Mouse (Mus musculus) liver, postnatal 0 days (tissue): ENCODE measurements around the gene Olfr91. TPM values are rescaled to one million over a fixed set of nuclear protein-coding genes. Genes with fewer than 3 reads are reported as not detected.
"Not testable (repeated sequence)": the region's sequence is repeated elsewhere in the genome, so short reads cannot be mapped to it uniquely, and the experiment has no call there.

ENCODE experiments used
- ATAC-seq: fragments of 200-750 bp; cut with Nextera tagmentation; 2 replicates; pipeline ENCODE4 v1.8.0; 2017; ENCODE audit warnings: mild to moderate bottlenecking, moderate library complexity
- DNase-seq: peaks from one replicate; pipeline ENCODE4 v3.0.0-alpha.2; 2016
- H3K27ac ChIP-seq: fragments of 300-500 bp; sonication (generic); 2 replicates; pipeline ENCODE4 v1.5.1; 2014; ENCODE audit warnings: antibody characterized with exemption, moderate library complexity, mild to moderate bottlenecking, low read depth
- H3K27me3 ChIP-seq: fragments of 300-500 bp; sonication (generic); 2 replicates; pipeline ENCODE4 v1.6.1; 2014; ENCODE audit warnings: low read length, control low read depth, mixed read lengths; ENCODE audit not compliant: insufficient read depth
- H3K36me3 ChIP-seq: fragments of 300-500 bp; sonication (generic); replicated peaks from 2 replicates; pipeline ENCODE4 v1.6.1; 2014; ENCODE audit warnings: mild to moderate bottlenecking, control low read depth, low read length, moderate library complexity, mixed read lengths; ENCODE audit not compliant: insufficient read depth
- H3K4me1 ChIP-seq: fragments of 300-500 bp; sonication (generic); 2 replicates; pipeline ENCODE4 v1.6.1; 2014; ENCODE audit warnings: antibody characterized with exemption, mild to moderate bottlenecking, control low read depth; ENCODE audit not compliant: insufficient read depth
- H3K4me2 ChIP-seq: fragments of 300-500 bp; sonication (generic); 2 replicates; pipeline ENCODE4 v1.6.1; 2014; ENCODE audit warnings: low read depth, mild to moderate bottlenecking, low read length, moderate library complexity, mixed read lengths
- H3K4me3 ChIP-seq: fragments of 300-500 bp; sonication (generic); 2 replicates; pipeline ENCODE4 v1.5.1; 2014; ENCODE audit warnings: low read depth, low read length
- H3K9ac ChIP-seq: fragments of 300-500 bp; sonication (generic); replicated peaks from 2 replicates; pipeline ENCODE4 v1.6.1; 2014; ENCODE audit warnings: mild to moderate bottlenecking, moderate library complexity
- H3K9me3 ChIP-seq: fragments of 300-500 bp; sonication (generic); 2 replicates; pipeline ENCODE4 v1.6.1; 2016; ENCODE audit warnings: mild to moderate bottlenecking, control low read depth, low read length, mixed read lengths
- CTCF ChIP-seq: sonication (generic); IDR thresholded peaks from 2 replicates; pipeline ENCODE4 v1.5.1; 2016; ENCODE audit warnings: antibody characterized with exemption, low read depth
- EP300 ChIP-seq: IDR thresholded peaks from 2 replicates; pipeline ENCODE4 v1.6.1; 2016; ENCODE audit warnings: antibody characterized with exemption, low read depth, mild to moderate bottlenecking
- WGBS: fragments of 180-500 bp; shearing (Covaris S2); extraction: QIAGEN DNeasy Blood & Tissue Kit; methylation state at CpG from one replicate; pipeline ENCODE4 v1.1.7; 2014; ENCODE audit not compliant: insufficient replicate concordance; 5-methylcytosine and 5-hydroxymethylcytosine counted together
- polyA plus RNA-seq: library from polyadenylated mRNA; unstranded; fragments of >200 nt; fragmentation: Nextera tagmentation; extraction: Ambion mirVana; gene quantifications from 2 replicates; pipeline ENCODE4 v1.2.1, GENCODE M21; 2015

Gene Olfr91
- not detected in 2 replicates for polyA plus RNA-seq

DNA sequence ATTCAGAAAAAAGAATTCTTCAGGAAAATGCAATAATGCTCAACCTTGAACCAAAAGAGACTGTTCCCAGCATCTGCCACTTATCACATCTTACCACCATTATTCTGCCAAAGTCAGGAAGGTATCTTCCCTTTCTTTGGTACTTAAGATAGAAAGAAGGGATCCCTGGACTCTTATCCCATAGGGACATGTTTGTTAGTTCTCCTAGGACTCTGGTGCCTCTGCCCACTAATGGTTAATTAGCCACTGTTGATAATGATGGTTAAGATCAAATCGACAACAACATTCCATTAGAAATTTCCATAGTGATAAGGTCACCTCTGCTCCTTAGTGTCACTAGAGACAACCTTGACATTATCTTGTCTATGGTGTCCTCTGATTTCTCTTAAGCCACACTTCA is at the start of gene Olfr91:
Olfr91 (minus strand) TSS at position 101 of the 400 bp plus-strand sequence.
- TF ChIP-seq CTCF = no peak
- TF ChIP-seq EP300 = no peak
- no peak within 1 kb of the TSS for H3K4me2 ChIP-seq
- DNase-seq (no peak), ATAC-seq (no peak)
- H3K4me3 ChIP-seq = no peak within 1 kb of the TSS
- H3K27me3 ChIP-seq = no peaks in the 10 kb centered on the region
- H3K27ac ChIP-seq = no peak within 1 kb of the TSS
- no peaks in the 10 kb centered on the region for H3K4me1 ChIP-seq
- H3K36me3 ChIP-seq = no peaks in the 10 kb centered on the region
- 91% methylated on average over 1 of the region's 1 CpGs for WGBS
- no peak within 1 kb of the TSS for H3K9ac ChIP-seq
- H3K9me3 ChIP-seq = no peaks in the 10 kb centered on the region

DNA sequence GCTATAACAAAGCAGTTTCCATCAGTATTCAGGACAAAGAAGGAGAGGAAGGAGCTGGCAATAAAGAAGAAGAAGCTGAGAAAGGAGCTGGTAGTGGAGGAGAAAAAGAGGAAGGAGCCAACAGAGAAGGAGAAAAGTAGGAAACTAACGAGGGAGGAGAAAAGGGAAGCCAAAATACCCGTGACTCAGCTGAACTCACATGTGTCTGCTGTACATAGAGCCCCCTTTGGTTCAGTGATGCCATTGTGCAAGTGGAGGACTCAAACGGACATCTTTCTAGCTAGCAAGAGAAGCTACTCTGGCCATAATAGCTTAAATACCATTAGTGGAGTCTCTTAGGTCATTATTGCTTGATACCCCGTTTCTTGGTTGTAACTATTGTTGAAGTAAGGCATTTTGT is 33.3 kb upstream of the Olfr91 start:
- not testable (repeated sequence) for H3K27ac ChIP-seq, H3K4me1 ChIP-seq, H3K4me2 ChIP-seq, ATAC-seq, H3K9ac ChIP-seq, H3K27me3 ChIP-seq, DNase-seq, H3K36me3 ChIP-seq, H3K9me3 ChIP-seq, H3K4me3 ChIP-seq
- 45% methylated on average over 4 of the region's 4 CpGs for WGBS

DNA sequence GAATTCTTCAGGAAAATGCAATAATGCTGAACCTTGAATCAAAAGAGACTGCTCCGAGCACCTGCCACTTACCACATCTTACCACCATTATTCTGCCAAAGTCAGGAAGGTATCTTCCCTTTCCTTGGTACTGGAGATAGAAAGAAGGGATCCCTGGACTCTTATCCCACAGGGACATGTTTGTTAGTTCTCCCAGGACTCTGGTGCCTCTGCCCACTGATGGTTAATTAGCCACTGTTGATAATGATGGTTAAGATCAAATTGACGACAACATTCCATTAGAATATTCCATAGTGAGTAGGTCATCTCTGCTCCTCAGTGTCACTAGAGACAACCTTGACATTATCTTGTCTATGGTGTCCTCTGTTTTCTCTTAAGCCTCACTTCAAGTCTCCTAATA is 21.9 kb upstream of the Olfr91 start, which contains the start of gene Olfr92:
Olfr92 (minus strand) TSS at position 101 of the 400 bp plus-strand sequence.
- Histone ChIP-seq H3K4me1 (no peaks in the 10 kb centered on the region), H3K4me3 (no peak within 1 kb of the TSS), H3K27me3 (no peaks in the 10 kb centered on the region), H3K27ac (no peak within 1 kb of the TSS), H3K4me2 (no peak within 1 kb of the TSS), H3K9ac (no peak within 1 kb of the TSS), H3K9me3 (no peaks in the 10 kb centered on the region), H3K36me3 (no peaks in the 10 kb centered on the region)
- 73% methylated on average over 2 of the region's 2 CpGs for WGBS
- DNase-seq (no peak), ATAC-seq (no peak)
- no peak for TF ChIP-seq CTCF
- no peak for TF ChIP-seq EP300

DNA sequence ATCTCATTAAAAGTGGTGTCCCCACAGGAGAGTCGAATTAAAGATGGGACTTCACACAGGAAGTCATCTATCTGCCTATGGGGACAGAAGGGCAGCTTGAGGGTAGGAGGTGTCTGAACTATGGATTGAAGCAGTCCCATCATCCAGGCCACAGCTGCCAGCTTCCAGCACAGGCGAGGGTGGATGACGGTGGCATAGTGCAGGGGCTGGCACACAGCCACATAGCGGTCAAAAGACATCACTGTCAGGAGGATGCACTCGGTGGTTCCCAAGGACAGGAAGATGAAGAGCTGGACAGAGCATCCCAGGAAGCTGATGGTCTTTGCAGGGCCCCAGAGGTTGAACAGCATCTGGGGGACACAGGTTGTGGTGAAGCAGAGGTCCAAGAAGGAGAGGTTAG is 4.8 kb downstream of the Olfr91 start:
- ATAC-seq (no peak), DNase-seq (no peak)
- Histone ChIP-seq H3K36me3 (no peaks in the 10 kb centered on the region), H3K9me3 (no peaks in the 10 kb centered on the region), H3K27me3 (no peaks in the 10 kb centered on the region), H3K4me3 (no peak overlapping the region), H3K9ac (no peak overlapping the region), H3K27ac (no peak overlapping the region), H3K4me1 (no peaks in the 10 kb centered on the region), H3K4me2 (no peak overlapping the region)
- TF ChIP-seq CTCF = no peak
- TF ChIP-seq EP300 = no peak
- WGBS = 64% methylated on average over 5 of the region's 5 CpGs

DNA sequence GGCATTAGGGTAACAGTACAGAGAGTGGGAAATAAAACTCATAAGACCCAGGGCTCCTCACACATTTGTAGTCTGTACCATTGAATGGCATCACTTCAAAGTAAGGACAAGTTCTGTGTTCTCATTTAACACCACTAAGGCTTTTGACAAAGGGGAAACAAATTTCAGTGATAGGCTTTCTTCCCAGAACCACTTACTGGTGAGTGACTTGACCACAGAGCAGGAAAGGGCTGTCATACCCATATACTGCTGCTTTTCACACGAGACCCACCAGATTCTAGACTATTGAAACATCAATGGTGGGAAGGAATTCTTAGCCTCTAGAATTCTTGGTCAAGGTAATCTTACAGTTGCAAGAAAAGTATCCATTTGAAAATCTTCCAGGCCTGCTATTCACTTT is 5.9 kb downstream of the Olfr91 start:
- H3K27ac ChIP-seq = no peak overlapping the region
- DNase-seq = no peak
- no peak for ATAC-seq
- TF ChIP-seq CTCF (no peak), EP300 (no peak)
- H3K9me3 ChIP-seq = no peaks in the 10 kb centered on the region
- no peaks in the 10 kb centered on the region for H3K4me1 ChIP-seq
- no peak overlapping the region for H3K9ac ChIP-seq
- H3K36me3 ChIP-seq = no peaks in the 10 kb centered on the region
- 24% methylated on average over 1 of the region's 1 CpGs for WGBS
- no peak overlapping the region for H3K4me3 ChIP-seq
- H3K27me3 ChIP-seq = no peaks in the 10 kb centered on the region
- no peak overlapping the region for H3K4me2 ChIP-seq

DNA sequence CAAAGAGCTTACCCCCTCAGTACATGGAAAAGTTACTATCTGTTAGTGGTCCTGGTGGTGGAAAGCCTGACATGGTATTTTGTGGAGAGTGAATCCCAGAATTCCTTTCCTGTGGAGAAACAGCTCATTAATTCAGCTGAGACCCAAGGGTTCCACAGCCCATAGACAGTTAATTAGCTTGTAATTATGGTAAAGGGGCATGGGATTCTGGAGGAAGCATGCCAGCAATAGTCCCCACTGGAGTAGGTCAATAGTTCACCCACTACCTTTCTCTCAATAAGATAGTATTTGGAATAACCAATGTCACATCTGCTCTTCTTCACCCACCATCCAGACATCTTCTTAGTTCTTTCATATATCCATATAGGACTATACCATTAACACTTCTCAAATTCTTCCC is 9.7 kb downstream of the Olfr91 start, which contains the start of gene Olfr90:
Olfr90 (minus strand) TSS at position 101 of the 400 bp plus-strand sequence.
- TF ChIP-seq CTCF (no peak), EP300 (no peak)
- no peaks in the 10 kb centered on the region for H3K27me3 ChIP-seq
- ATAC-seq = no peak
- H3K4me3 ChIP-seq = no peak within 1 kb of the TSS
- no peaks in the 10 kb centered on the region for H3K9me3 ChIP-seq
- H3K36me3 ChIP-seq = no peaks in the 10 kb centered on the region
- no peak within 1 kb of the TSS for H3K4me2 ChIP-seq
- no peak within 1 kb of the TSS for H3K9ac ChIP-seq
- H3K27ac ChIP-seq = no peak within 1 kb of the TSS
- no peaks in the 10 kb centered on the region for H3K4me1 ChIP-seq
- DNase-seq = no peak

DNA sequence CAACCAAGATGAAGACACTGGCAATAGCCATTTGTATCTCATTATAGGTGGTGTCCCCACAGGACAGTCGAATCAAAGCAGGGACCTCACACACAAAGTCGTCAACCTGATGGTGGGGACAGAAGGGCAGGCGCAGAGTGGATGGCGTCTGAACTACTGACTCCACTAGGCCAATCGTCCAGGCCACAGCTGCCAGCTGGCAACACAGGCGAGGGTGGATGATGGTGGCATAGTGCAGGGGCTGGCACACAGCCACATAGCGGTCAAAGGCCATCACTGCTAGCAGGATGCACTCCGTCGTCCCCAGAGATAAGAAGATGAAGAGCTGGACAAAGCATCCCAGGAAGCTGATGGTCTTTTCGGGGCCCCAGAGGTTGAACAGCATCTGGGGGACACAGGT is 12.5 kb downstream of the Olfr91 start:
- Histone ChIP-seq H3K4me1 (no peaks in the 10 kb centered on the region), H3K4me2 (no peak overlapping the region), H3K9me3 (no peaks in the 10 kb centered on the region), H3K27ac (no peak overlapping the region), H3K27me3 (no peaks in the 10 kb centered on the region), H3K4me3 (no peak overlapping the region), H3K9ac (no peak overlapping the region), H3K36me3 (no peaks in the 10 kb centered on the region)
- WGBS = 61% methylated on average over 10 of the region's 10 CpGs
- TF ChIP-seq EP300 (no peak), CTCF (no peak)
- ATAC-seq (no peak), DNase-seq (no peak)
